9 mouse cellular contexts compared by ENCODE assay signal in the genomic region with DNA sequence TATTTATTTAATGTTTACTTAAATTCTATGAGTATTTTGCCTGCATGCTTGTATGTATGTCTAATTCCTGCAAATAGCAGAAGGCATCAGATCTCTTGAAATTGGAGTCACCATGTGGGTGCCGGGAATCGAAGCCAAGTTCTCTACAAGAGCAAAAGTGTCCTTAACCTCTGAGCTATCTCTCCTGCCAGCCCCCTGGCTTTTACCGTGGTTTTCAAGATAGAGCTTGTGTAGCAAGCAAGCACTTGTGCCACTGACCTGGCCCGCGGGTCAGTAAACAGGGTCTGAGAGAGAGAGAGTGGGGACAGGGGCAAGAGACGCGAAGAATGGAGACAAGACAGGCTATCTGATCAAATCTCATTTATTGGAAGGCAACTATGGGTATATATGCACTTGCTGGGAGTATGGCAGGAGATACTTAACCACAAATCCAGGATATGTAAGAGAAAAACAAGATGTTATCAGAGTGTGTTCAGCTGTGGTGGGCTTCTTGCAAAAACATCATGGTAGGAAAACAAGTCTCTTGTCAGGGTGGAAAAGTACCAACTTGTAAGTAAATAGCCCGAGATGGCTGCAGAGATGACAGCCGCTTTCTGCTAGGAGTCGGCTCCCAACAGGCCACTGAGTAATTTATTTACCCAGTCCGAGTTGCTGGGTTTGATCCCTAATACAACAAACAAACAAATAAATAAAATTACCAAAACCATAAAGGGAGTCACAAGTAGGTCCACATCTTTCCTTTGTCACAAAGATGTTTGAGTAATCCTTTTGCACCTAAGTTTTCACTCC. TPM values are rescaled to one million over a fixed set of nuclear protein-coding genes. Genes with fewer than 3 reads are reported as not detected.
DNase-seq lines count a peak whose midpoint lies in the region; ATAC-seq and TF ChIP-seq lines count a peak whose summit lies in the region.
"Had no signal": no experiment of that assay in that cellular context is flagged by ENCODE, and none has a peak within 500 bp of the region (broad histone marks: within the 10 kb centered on the region; RNA-seq: fewer than 3 reads in every experiment).

No protein-coding gene starts in this region.

- H3K79me2 ChIP-seq in C2C12 (ENCODE audit: control insufficient read depth, insufficient read depth) = peaks cover 41% of the 10 kb centered on the region

- no peak for ATAC-seq in cerebellum, adult (ENCODE audit: insufficient number of reproducible peaks, low FRiP score, low TSS enrichment)
- no peak for ATAC-seq in forebrain, embryonic 15.5 days (replicated peaks)
- ATAC-seq in liver, embryonic 15.5 days (ENCODE audit: insufficient read depth) = no peak
- ATAC-seq in granulocyte monocyte progenitor cell, adult 5-6 weeks (replicated peaks; ENCODE audit: poor library complexity, severe bottlenecking) = no peak

- no peaks in the 10 kb centered on the region for H3K27me3 ChIP-seq in C2C12 (ENCODE audit: control insufficient read depth, insufficient read depth, insufficient read length)
- H3K27me3 ChIP-seq in forebrain, embryonic 15.5 days = no peaks in the 10 kb centered on the region
- no peaks in the 10 kb centered on the region for H3K27me3 ChIP-seq in liver, embryonic 15.5 days

- H3K4me2 ChIP-seq in forebrain, embryonic 15.5 days (replicated peaks) = peak overlapping the region; percentile 52
- peak overlapping the region; percentile 90 for H3K4me2 ChIP-seq in liver, embryonic 15.5 days

- peak overlapping the region; percentile 88 for H3K9ac ChIP-seq in forebrain, embryonic 15.5 days (replicated peaks)
- peak overlapping the region; percentile 92 for H3K9ac ChIP-seq in liver, embryonic 15.5 days

- peak overlapping the region; percentile 80 for H3K4me3 ChIP-seq in C2C12 (ENCODE audit: insufficient read depth, poor library complexity, severe bottlenecking)
- H3K4me3 ChIP-seq in forebrain, embryonic 15.5 days = peak overlapping the region; percentile 79
- peak overlapping the region; percentile 99 for H3K4me3 ChIP-seq in liver, embryonic 15.5 days (replicated peaks)

- H3K4me1 ChIP-seq in forebrain, embryonic 15.5 days = peaks cover 25% of the 10 kb centered on the region
- H3K4me1 ChIP-seq in liver, embryonic 15.5 days (replicated peaks) = peaks cover 26% of the 10 kb centered on the region

- H3K79me3 ChIP-seq in C2C12 (ENCODE audit: low read depth) = peaks cover 22% of the 10 kb centered on the region

- no peaks in the 10 kb centered on the region for H3K9me3 ChIP-seq in forebrain, embryonic 15.5 days
- H3K9me3 ChIP-seq in liver, embryonic 15.5 days (replicated peaks) = no peaks in the 10 kb centered on the region

- H3K36me3 ChIP-seq in C2C12 (ENCODE audit: control insufficient read depth, insufficient read depth) = peaks cover 25% of the 10 kb centered on the region
- peaks cover 17% of the 10 kb centered on the region for H3K36me3 ChIP-seq in forebrain, embryonic 15.5 days
- H3K36me3 ChIP-seq in liver, embryonic 15.5 days (replicated peaks) = peaks cover 12% of the 10 kb centered on the region

- no peak overlapping the region for H3K27ac ChIP-seq in forebrain, embryonic 15.5 days (replicated peaks)
- H3K27ac ChIP-seq in liver, embryonic 15.5 days (replicated peaks) = no peak overlapping the region

- no peak for TF ChIP-seq CTCF in C2C12 (IDR thresholded peaks at IDR 0.05; ENCODE audit: control insufficient read depth, insufficient read depth, insufficient read length)

- peak overlapping the region; percentile 67 for H3ac ChIP-seq in C2C12 (ENCODE audit: control insufficient read depth, insufficient read length, low read depth)

- WGBS in forebrain, embryonic 15.5 days = 52% methylated on average over 11 of the region's 11 CpGs
- WGBS in liver, embryonic 15.5 days (ENCODE audit: insufficient replicate concordance) = 19% methylated on average over 11 of the region's 11 CpGs

- DNase-seq in cerebellum, postnatal 25 days = peak; percentile 2 to 11
- no peak for DNase-seq in embryo, embryonic 9.5 days (ENCODE audit: extremely low spot score)
- no peak for DNase-seq in left cerebral cortex, postnatal 4 days

- intact Hi-C loops in left cerebral cortex, postnatal 4 days (cut with DNase I) = no loop called here

TF ChIP-seq in C2C12, 6 proteins besides CTCF, POLR2A, EP300 and RAD21:
- no peak for TF ChIP-seq FOSL1 (IDR thresholded peaks at IDR 0.05; ENCODE audit: insufficient read depth, low read length, poor library complexity, severe bottlenecking)
- TF ChIP-seq MAX (IDR thresholded peaks at IDR 0.05) = no peak
- no peak for TF ChIP-seq USF1 (IDR thresholded peaks at IDR 0.05; ENCODE audit: low read depth)
- TF ChIP-seq MYOG (IDR thresholded peaks at IDR 0.05; ENCODE audit: control insufficient read depth, extremely low read depth, insufficient read length) = no peak
- no peak for TF ChIP-seq MYOD1 (IDR thresholded peaks at IDR 0.05; ENCODE audit: control insufficient read depth, insufficient read length, low read depth)
- TF ChIP-seq CEBPB (IDR thresholded peaks at IDR 0.05; ENCODE audit: low read depth) = no peak

RNA-seq across cellular contexts. Expression of gene Zbtb17, which starts 0.6 kb away (rescaled TPM):
- 30.3 TPM for polyA plus RNA-seq in C2C12 (2012; fragmentation: generic; extraction: Trizol)
- 61.8 and 65.6 TPM in 2 replicates for polyA plus RNA-seq in forebrain, embryonic 15.5 days (2015; fragmentation: Nextera tagmentation; extraction: Ambion mirVana)
- 8.5 and 8.9 TPM in 2 replicates for polyA plus RNA-seq in liver, embryonic 15.5 days (2015; fragmentation: Nextera tagmentation; extraction: Ambion mirVana)
- 10 to 100 TPM; 32.7 to 35.3 TPM for total RNA-seq in left cerebral cortex, postnatal 4 days (2021)
- 10.0 and 18.4 TPM in 2 replicates for total RNA-seq in granulocyte monocyte progenitor cell, adult 5-6 weeks (2014; fragmentation: Nextera tagmentation)
- total RNA-seq in granulocyte monocyte progenitor cell, adult 5-6 weeks (2017) = 19.9 and 28.9 TPM in 2 replicates

RNA-seq across cellular contexts. Expression of gene Srarp, which starts 7.9 kb away (rescaled TPM):
- polyA plus RNA-seq in C2C12 (2012; fragmentation: generic; extraction: Trizol) = not detected
- polyA plus RNA-seq in forebrain, embryonic 15.5 days (2015; fragmentation: Nextera tagmentation; extraction: Ambion mirVana) = 0.20 TPM in 1 of 2 replicates, not detected in the other
- polyA plus RNA-seq in liver, embryonic 15.5 days (2015; fragmentation: Nextera tagmentation; extraction: Ambion mirVana) = not detected in 2 replicates
- total RNA-seq in left cerebral cortex, postnatal 4 days (2021) = 1 to 10 TPM; 1.5 to 1.8 TPM
- not detected in 2 replicates for total RNA-seq in granulocyte monocyte progenitor cell, adult 5-6 weeks (2014; fragmentation: Nextera tagmentation)
- total RNA-seq in granulocyte monocyte progenitor cell, adult 5-6 weeks (2017) = not detected in 2 replicates
- total RNA-seq: common myeloid progenitor, adult 5-6 weeks had no signal

RNA-seq across cellular contexts. Expression of gene Hspb7, which starts 23.3 kb away (rescaled TPM):
- 0.30 TPM for polyA plus RNA-seq in C2C12 (2012; fragmentation: generic; extraction: Trizol)
- polyA plus RNA-seq in forebrain, embryonic 15.5 days (2015; fragmentation: Nextera tagmentation; extraction: Ambion mirVana) = 0.09 TPM in 1 of 2 replicates, not detected in the other
- 0.24 and 0.47 TPM in 2 replicates for polyA plus RNA-seq in liver, embryonic 15.5 days (2015; fragmentation: Nextera tagmentation; extraction: Ambion mirVana)
- total RNA-seq in left cerebral cortex, postnatal 4 days (2021) = not detected
- total RNA-seq in granulocyte monocyte progenitor cell, adult 5-6 weeks (2014; fragmentation: Nextera tagmentation) = not detected in 2 replicates
- not detected in 2 replicates for total RNA-seq in granulocyte monocyte progenitor cell, adult 5-6 weeks (2017)
- total RNA-seq: common myeloid progenitor, adult 5-6 weeks had no signal

RNA-seq across cellular contexts. Expression of gene Clcnkb, which starts 28.0 kb away (rescaled TPM):
- polyA plus RNA-seq in C2C12 (2012; fragmentation: generic; extraction: Trizol) = not detected
- polyA plus RNA-seq in forebrain, embryonic 15.5 days (2015; fragmentation: Nextera tagmentation; extraction: Ambion mirVana) = not detected in 2 replicates
- not detected in 2 replicates for polyA plus RNA-seq in liver, embryonic 15.5 days (2015; fragmentation: Nextera tagmentation; extraction: Ambion mirVana)
- not detected for total RNA-seq in left cerebral cortex, postnatal 4 days (2021)
- not detected in 2 replicates for total RNA-seq in granulocyte monocyte progenitor cell, adult 5-6 weeks (2014; fragmentation: Nextera tagmentation)
- not detected in 2 replicates for total RNA-seq in granulocyte monocyte progenitor cell, adult 5-6 weeks (2017)
- total RNA-seq: common myeloid progenitor, adult 5-6 weeks had no signal

RNA-seq across cellular contexts. Expression of gene Clcnka, which starts 45.3 kb away (rescaled TPM):
- not detected for polyA plus RNA-seq in C2C12 (2012; fragmentation: generic; extraction: Trizol)
- not detected in 2 replicates for polyA plus RNA-seq in forebrain, embryonic 15.5 days (2015; fragmentation: Nextera tagmentation; extraction: Ambion mirVana)
- not detected in 2 replicates for polyA plus RNA-seq in liver, embryonic 15.5 days (2015; fragmentation: Nextera tagmentation; extraction: Ambion mirVana)
- total RNA-seq in left cerebral cortex, postnatal 4 days (2021) = under 1 TPM in 1 of 2 experiments, not detected in 1; 0.60 TPM
- total RNA-seq in granulocyte monocyte progenitor cell, adult 5-6 weeks (2014; fragmentation: Nextera tagmentation) = not detected in 2 replicates
- total RNA-seq in granulocyte monocyte progenitor cell, adult 5-6 weeks (2017) = not detected in 2 replicates
- total RNA-seq: common myeloid progenitor, adult 5-6 weeks had no signal

Comparison
In these comparisons a context has a peak if more than half of its experiments do, and no peak if none do; other contexts are left out.
1. DNase-seq: peak in cerebellum, postnatal 25 days (2 of 2); none in embryo, embryonic 9.5 days (single experiment) and left cerebral cortex, postnatal 4 days (single experiment).
2. Peak in every context shown above with its lines, with median percentiles within 50 percentile points of each other: H3K4me3 ChIP-seq.